Mouse (Mus musculus): Measurements from ENCODE around the gene Sap30l.

DNA sequence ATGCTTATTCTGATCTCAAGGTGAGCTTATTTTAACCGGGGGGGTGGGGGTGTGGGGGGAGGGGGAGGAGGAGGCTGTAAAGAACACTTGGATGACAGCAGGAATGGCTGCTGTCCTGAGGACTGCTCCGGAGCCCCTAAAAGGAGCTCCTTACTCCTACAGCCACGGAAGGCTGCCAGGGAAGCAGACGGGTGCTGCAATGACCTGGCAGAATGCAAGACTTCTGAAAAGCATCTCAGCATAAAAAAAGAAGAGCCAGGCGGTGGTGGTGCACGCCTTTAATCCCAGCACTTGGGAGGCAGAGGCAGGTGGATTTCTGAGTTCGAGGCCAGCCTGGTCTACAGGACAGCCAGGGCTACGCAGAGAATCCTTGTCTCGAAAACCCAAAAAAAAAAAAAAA is 3.6 kb upstream of the Sap30l start:
- no peak for TF ChIP-seq POLR2A (IDR thresholded peaks at IDR 0.05; ENCODE audit: insufficient read depth, low read length)
- no peak for TF ChIP-seq CTCF (IDR thresholded peaks at IDR 0.05; ENCODE audit: low read depth, low read length)
- TF ChIP-seq EP300 (IDR thresholded peaks at IDR 0.05; ENCODE audit: insufficient read depth, low read depth, low read length) = no peak
